Mouse (Mus musculus) megakaryocyte-erythroid progenitor cell, adult 5-6 weeks (primary cell): ENCODE results near the gene Tnfsf11. TPM values are rescaled to one million over a fixed set of nuclear protein-coding genes. Genes with fewer than 3 reads are reported as not detected.

ENCODE experiments used
- total RNA-seq, 2 experiments: library from RNA; stranded (forward) in 1 of 2; stranded (reverse) in 1 of 2; fragments of 200-1000, 215-1000 nt in 1 of 2; fragments of >200 nt in 1 of 2; fragmentation: Nextera tagmentation in 1 of 2; gene quantifications; 2 replicates each; pipeline ENCODE4 v1.2.3; 2014 to 2017

Tnfsf11 gene
- total RNA-seq, 2 experiments from 2014 or later: not detected

Other genes starting within 250 kb of the Tnfsf11 start
- gene Fam216b, start 219.0 kb downstream of the Tnfsf11 start, total RNA-seq (2014; fragmentation: Nextera tagmentation): not detected in 2 replicates
- gene Fam216b, start 219.0 kb downstream of the Tnfsf11 start, total RNA-seq (2017): not detected in 2 replicates
- gene Akap11, start 228.8 kb upstream of the Tnfsf11 start, total RNA-seq (2014; fragmentation: Nextera tagmentation): 26.5 and 29.7 TPM in 2 replicates
- gene Akap11, start 228.8 kb upstream of the Tnfsf11 start, total RNA-seq (2017): 40.8 and 65.8 TPM in 2 replicates